Mouse (Mus musculus) inflammation-experienced regulatory T-cells, adult 6 months (primary cell): ENCODE results near the gene Tnrc18. TPM values are rescaled to one million over a fixed set of nuclear protein-coding genes. Genes with fewer than 3 reads are reported as not detected.

ENCODE experiments used
- ATAC-seq: one replicate; pipeline ENCODE4 v1.8.0; 2017
- polyA plus RNA-seq, 3 experiments: library from polyadenylated mRNA; unstranded; fragments of 100-300 nt; shearing (Covaris generic); gene quantifications; one replicate each; pipeline ENCODE4 v1.2.1; 2017

Gene Tnrc18
- polyA plus RNA-seq, 3 experiments from 2014 or later = 1.6 to 4.4 (median 2.9) TPM

DNA sequence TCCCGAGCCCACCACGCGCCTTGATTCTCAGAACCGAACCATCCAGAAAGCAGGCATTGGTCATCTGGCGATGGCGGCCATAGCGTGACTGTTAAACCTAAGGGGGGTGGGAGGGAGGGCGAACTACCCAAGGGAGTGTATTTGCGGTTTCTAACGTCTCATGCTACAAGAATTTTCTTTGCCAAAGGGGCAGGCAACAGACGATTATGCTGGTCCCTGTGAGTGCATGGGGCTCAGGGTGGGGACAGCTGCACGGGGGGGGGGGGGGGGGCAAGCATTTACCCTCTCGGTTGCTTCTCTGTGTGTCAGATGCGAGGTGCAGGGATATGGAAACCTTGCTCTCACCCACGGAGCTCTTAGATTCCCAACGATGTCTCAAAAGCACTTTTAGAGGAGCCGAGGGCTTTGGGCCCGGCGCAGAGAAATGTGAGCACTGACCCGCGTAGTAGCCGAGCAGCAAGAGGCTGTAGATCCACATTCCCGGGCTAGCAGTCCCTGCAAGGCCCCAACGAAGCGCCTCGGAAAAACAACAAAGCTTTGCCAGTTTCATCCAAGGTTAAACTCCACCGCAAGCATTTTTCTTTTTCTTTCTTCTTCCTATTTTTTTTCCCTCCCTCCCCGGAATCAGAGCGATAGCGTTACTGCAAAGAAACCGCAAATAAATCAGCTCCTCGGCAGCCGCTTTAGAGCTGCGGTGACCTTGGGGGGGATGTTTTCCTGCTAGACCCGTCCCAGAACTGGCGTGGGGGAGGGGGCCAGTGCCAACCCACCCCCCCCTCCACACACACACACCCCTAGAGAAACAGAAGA lies 5.0 kb upstream of the Tnrc18 start:
- no peak for ATAC-seq

DNA sequence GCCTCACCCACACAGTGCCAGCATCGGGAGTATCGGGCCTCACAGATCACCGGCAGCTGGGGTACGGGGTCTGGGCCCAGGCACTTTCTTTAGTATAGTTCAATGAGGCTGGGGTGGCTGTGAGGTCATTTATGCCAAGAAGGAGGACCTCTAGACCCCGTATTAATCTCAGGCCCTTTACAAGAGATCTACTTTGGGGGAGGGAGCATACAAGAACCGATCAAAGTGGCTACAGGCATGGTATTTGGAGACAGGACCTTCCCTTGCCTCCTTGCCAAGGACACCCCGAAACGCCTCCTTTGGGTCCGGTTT lies 4.5 kb upstream of the Tnrc18 start:
- ATAC-seq = no peak

DNA sequence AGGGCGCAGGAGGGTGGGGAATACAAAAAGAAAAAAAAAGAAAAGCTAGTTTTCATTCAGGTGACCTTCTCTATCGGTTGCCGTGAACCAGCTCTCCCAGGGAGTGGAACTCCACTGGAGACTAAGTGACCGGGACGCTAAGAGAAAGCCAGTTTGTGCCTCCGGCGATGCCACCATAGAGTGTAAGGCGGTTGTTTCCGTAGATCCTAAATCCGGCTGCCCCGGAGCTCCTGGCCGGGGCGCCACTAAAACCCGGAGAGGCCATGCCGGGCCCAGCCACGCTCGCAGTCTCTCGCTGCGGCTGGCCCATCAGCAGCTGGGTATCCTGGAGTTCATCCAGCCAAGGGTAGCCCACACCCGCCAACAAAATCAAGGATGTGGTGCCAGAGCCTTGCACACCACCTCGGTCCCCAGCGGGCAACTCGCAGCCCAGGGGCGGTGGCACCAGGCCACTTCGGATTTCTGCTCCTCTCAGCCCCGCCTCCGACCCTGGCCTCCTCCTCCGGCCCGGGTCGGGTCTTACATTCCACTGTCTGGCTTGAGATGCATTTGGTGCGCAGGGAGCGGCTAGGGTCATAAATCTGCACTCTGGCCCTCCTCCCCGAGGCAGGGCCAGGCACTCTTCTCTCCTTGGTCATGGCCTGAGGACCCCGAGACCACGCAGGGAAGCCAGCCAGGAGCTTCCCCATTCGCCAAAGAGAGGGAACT lies 4.0 kb upstream of the Tnrc18 start:
- ATAC-seq = no peak

DNA sequence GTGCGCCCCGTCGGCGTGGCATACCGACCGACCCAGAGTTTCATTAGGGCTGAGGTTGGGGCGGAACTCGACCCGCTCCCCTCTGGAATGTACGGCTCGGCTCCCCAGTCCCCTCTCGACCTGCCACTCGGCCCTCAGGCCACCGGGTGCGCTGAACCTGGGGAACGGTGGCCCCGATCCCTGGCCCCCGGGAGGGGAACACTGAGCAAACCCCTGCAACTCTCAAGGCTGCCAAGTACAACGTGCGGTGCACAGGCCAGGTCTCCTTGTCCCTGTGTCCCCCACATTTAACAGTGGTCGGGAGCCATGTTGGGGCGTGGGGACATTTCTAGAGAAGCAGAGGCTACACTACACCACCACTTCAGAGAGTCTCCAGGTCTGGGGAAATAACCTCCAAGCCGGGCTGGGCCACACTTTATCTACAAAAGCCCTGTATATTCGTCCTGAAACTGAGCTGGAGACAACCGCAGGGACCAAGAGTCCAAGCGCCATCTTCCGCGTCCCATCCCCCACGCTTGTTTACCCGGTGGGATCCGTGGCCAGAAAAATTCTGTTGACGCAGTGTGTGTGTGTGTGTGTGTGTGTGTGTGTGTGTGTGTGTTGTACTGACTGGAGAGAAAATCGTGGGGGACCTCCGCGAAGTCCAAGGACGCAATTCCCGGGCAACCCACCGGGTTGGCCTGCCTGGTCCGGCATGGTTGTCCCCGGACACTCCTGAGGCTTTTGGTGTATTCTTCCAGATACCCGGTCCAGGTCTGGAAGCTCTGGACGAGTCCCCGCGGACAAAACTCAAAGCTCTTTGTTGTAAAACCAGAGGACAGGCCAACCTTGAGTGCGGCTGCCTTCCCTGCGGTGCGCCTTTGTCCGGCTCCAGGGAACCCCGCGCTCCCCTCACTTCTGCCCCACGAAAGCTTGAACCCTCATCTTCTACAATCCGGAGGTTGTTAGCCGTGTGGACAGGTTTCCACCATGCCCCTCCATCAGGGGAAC lies 3.1 kb upstream of the Tnrc18 start:
- no peak for ATAC-seq

DNA sequence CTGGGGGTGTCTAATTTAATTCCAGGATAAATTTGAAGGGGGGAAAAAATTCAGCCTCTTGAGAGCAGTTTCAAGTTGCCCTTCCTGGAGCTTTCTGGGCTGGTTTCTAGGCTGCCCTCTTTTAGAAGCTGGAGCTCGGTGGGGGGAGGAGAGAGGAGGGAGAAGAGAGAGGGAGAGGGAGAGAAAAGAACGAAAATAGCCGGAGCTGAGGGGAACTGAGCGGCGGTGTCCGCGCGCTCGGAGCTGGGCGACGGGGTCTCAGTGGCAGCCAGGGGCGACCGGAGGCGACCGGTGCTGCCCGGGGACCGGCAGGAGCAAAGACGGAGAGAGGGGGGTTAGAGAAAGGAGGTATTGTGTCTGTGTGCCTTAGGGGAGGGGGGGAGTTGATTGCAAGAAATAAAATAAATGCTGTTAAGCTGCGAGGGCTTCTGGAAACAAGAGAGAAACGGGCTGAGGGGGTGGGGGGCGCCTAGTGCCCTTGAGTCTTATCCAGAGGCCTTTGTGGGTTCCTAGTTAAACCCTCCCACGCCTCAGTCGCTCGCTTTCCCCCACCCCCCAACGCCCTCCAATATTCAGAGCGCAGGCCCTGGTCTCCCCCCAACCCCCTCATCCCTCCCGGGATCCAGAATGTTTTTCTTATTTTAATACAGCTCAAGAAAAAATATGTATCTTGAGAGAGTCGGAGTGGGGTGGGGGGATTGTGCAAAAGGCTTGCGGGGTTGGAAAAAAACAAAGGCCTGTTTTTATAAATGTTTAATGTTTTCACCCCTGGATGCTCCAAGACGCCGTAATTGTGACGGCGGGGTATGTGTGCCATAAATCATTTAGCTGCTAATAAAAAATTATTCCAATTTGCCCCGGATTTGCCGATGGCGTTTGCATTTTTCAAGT lies 2.2 kb upstream of the Tnrc18 start:
- ATAC-seq = no peak

DNA sequence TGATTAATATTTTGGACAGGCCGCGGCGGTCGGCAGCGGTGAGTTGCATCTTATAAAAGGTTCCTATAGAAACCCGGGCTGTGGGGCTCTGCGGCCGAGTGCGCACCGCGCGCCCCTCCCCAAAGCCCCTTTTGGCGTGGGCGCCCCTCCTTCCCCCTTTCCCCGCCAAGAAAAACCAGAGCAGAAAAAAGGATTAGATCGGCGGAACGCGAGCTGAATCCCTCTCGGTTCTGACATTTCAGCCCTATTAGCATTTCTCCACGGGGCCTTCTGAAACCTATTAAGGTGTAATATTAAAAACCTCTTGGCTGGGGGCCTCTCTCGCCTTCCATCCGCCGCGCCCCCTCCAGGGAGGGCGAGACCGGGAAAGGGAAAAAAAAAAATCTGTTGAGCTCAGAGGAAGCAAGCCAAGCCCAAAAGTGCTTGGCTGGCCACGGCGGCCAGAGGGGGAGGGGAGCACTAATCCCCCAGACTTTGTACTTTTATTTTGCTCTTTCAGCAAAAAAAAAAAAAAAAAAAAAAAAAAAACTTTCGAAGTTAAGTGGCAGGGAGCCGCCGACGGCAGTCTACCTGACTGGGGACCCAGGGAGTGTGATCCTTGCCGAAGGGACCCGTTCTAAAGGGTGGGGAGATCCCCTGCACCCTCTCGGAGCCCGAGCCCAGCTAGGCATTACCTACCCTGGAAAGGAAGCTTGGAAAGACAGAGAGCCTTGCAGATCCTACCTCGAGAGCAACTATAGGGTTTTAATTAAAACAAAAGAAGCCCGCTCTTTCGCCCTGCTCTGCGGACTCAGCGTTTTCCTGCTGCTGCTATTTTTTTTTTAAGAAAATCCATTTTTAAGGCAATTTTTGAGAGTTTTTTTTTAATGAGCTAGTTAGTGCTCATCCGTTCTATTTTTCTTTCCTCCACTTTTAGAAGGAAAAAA lies 1.2 kb upstream of the Tnrc18 start:
- ATAC-seq = no peak

DNA sequence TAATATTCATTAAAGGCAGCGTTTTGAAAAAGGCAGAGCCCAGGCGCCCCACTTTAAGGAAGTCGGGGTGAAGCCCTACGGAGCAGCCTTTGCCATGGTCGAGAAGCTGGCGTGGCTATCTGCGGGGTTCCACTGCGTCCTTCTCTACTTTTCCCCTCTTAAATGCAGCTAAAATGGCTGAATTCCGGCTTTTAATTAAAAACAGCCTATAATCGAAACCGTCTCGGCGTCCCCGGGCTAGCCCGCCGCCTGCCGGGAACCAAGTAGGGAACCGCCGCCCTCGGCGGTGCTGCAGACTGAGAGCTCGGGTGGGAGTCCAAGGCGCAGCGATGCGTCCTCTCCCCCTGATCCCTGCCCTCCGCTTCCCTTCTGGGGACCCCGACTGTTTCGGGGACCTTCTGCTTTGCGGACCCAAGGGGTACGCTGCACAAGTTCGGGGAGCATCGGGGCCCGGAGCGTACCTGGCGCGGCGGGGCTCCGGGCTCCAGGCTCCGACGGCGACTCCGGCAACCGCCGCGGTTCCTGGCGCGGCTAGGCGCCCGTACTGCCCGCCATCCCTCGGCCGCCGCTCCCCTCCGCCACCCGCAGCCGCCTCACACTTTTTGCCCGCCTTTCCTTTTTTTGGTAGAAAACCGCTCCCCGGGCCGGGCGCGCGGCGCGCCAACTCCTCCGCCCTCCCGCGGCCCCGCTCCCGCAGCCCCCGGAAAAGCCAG lies 495 bp downstream of the Tnrc18 start:
- peak; percentile 39 for ATAC-seq

DNA sequence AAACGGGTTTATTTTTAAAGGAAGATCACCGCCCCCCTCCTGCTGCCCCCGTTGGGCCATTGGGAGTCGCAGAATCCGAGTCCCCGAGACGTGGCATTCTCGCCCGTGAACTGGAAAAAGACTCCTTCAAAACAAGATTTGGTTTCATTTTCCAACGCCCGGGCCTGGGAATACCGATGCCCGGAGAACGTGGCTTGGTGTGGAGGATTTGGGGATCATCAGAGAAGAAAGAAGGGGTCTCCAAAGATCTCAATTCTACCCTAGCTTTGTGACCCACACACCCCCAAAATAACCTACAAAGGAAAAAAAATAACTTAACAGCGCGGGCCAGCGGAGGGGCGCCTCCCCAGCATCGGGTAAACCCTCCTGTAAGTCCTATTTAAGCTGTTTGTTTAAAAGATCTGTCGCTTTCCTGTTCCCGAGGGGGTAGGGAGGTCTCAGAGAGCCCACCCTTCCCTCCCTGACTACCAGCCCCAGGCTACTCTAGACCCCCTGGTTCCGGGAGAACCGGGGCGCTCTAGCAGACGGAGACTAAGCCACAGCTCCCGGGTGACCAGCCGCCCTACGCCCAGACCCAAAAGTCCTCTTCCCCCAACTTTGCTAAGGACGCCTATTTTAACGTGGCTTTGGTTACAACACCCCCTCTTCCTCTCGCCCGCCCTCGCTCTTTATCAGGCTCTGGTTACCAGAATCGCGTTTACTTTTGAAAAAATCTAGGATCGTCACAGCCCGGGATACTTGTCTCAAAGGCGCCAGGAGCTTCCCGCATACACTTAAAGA lies 1.2 kb downstream of the Tnrc18 start:
- ATAC-seq = no peak

DNA sequence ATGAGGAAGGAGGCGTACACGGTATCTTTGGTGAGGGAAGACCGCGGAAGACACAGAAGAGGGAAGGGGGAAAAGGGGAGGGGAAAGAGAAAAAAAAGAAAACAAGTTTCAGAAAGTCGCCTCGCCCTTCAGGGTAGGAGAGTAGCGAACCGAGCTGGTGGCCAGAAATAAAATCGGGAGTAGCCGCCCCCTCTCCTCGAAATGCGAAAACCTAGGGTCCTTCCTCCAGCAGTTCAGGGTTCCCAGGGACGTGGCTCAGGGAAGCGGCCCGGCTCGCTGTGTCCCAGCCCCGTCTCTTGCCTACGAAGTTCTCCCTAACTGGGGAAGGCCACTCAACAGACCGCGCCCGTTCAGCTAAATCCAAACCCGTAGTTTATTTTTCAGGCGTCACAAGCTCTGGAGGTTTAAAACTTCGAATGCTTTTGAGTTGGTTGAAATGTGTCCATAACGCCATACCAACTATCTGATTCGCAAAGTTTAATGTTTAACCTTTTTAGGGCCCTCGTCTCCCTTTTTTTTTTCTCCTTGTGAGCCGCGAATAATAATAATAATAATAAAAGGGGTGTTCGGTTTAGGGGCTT lies 2.0 kb downstream of the Tnrc18 start:
- no peak for ATAC-seq

DNA sequence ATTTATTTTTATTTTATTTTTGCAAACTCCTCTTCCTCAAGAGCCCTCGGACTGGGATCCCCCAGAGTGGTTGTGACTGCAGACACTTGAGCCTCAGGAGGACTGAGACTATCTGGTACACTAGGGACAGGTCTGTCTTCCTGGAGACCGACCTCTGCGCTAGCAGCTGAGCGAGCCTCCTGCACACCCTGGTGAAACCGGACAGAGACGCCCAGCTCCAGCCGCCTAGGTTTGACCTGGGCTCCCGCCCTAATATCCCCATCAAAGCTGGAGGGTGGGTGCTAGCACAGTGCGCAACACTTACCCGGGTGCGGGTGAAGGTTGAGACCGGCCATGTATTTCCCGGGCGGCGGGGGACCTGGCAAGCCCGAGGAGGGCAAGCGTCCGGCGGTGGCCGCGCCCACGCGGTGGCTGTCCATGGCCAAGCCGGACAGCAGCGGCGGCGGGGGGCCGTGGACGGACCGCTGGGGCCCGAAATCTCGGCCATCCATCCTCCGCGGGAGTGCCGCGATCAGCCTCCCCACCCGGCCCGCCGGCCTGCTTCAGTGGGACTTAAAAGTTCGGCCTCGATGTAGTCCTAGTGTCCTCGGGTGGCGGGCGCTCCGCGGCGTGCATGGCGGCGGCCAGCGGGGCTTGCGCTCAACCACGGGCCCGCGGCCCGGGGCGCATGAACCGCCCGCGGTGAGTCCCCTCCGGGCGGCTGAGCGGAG lies 2.6 kb downstream of the Tnrc18 start:
- ATAC-seq = peak; percentile 42

DNA sequence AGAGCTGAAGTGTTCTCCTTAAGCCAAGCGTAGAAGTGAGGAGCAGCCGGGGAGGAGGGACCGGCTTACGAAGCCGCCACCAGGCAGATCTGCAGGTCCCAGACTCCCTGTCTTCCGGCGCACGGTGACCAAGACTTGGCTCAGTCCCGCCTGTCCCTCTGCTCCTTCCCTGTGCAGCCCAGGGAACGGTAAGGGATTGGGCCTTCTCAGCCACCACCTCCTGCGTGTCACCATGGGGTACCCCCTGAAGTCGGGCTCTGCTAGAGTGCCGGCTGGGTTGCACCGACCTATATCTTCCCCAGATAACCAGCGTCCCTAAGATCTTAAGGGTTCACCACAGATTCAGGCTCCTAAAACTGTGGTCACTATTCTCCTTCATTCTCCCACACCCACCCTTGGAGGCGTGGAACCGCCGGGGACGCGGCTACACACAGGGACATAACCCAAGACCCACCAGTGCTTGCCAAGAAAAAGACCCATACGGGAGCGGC lies 3.3 kb downstream of the Tnrc18 start:
- no peak for ATAC-seq

DNA sequence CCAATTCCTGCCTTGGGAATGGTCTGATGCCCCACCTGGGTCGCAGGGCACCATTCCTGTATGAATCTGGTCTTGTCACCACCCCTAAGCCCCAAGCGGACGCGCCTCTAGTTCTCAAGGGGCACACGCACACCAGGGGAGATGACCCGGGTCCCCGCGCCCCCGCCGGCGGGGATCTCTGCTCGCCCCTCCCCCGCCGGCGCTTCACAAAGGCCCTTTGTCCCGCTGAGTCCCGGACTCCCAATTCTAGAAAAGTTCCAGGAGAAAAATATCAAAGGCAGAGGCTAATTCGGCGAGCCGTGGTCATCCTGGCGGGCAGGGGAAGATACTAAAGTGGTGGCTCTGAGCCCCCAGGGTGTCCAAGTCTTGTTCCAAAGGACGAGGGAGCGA lies 3.7 kb downstream of the Tnrc18 start:
- ATAC-seq = no peak

DNA sequence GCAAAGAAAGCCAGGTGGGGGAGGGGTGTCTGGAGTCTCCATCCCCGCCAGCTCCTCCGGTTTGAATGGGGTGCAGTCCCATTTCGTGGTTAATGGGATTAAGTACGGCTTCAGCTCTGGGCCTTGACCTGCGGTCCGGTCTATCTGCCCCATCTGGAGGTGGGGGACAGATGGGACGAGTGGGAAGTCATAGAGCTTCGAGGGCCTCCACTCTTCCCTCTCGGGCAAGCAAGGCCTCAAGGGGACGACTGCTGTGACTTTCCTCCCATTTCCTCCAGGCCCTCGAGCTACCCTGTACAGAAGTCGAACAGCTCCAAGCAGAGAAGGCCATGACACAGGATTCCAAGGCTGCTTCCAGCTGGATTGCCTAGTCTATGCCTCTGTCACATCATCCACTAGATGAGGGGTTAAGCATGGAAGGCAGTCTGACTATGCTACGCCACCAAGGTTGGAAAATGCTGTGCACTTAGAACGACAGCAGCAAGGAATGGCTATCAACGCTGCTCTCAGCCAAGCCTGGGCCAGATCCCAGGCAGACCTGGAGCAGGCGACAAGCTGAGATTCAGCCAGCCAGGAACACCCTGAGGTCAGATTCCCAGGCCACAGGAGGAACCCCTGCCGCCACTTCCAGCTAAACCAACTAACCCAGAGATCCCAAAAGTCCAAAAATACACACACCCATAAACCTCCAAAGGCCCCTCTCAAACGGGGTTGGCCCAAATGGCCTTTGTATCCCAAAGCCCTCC lies 4.3 kb downstream of the Tnrc18 start:
- ATAC-seq = no peak

DNA sequence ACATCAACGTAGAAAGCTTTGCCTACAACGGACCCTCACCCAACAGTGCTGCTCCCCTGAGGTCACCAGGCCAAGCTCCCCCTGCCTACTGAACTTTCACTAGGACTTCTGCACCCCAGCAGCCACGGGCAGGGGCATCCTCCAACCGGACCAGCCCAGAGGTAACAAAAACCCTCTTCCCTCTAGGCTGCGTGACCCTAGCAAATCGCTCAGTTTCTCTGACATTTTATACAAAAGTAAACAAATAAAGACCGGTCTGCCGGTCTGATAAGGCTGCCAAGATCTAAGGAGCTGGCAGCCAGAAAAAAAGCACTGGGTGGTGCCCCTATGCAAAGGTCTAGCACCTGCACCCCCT lies 4.9 kb downstream of the Tnrc18 start:
- no peak for ATAC-seq

DNA sequence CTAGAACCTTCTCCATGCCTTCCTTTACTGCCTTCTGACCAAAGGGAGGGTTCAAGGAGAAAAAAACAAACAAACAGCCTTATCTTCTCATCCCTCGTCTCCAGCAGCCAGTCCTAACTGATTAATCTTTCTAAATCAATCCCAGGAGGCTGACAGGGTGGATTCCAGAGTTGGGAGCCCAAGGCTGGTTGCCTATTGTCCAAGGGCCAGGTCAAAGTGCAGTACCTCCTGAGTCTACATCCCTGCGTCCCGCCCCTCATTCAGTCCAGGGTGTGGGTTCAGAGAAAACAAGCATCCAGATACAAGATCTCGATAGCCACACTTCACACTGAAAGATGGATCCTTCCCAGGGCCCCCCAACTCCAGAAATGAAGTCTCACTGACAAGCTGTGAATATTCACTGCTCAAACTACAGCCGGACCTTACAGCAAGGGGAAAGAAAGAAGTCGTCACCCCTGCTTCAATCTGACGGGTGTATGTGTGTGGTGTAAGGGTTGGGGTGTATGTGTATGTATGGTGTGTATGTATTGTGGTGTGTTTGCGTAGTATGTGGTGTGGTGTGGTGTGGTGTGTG lies 5.5 kb downstream of the Tnrc18 start:
- ATAC-seq = no peak

DNA sequence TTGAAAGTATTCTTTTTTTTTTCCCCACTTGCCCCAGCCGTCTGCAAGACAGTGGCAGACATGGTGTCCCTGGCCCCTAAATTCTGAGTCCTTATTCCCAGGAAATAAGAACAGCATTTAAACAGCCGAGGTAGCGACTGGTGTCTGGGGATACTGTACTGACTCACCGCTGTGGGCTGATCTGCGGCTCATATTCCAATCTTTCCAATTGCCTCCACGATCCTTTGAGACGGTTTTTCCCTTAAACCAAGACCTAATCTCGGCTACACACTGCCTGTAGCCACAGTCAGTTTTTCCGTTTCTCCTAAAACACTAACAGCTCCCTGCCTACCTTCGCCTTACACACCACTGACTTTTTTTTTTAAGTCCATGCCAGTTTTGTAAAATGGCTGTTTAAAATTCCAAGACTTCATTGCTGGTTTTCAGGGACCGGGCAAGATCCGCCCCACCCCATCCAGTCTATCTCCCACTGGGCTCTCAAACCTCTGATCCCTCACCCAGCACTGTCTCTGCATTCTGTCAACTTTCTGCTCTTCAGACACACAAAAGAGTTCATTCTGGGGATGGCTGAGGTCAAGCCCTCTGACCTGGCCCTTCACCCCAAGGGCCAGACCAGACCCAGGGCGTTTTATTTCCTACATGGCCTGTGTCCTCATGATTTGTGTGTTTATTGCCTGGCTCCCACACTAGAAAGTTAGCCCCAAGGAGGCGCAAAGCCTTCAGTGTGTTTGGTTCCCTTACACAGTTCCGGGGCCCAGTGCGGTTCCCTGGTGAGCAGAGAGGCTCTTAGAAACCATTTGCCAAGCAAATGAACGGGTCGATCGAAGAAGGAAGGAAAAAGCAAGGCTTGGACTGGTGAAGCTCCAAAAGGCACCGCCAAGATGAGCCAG lies 6.5 kb downstream of the Tnrc18 start:
- no peak for ATAC-seq
